Mouse (Mus musculus) cortical plate, adult 2 months (tissue): ENCODE results near the gene Inpp5b.

Experiments used
- CTCF ChIP-seq: fragments of 200-500 bp; IDR thresholded peaks from 2 replicates; pipeline ENCODE4 v1.5.1; 2011; ENCODE audit warnings: mild to moderate bottlenecking, control low read depth, low read length; ENCODE audit not compliant: insufficient read depth; ENCODE audit errors: extremely low read depth
- POLR2A ChIP-seq: fragments of 200-500 bp; IDR thresholded peaks from 2 replicates; pipeline ENCODE4 v1.6.1; 2011; ENCODE audit warnings: mild to moderate bottlenecking, low read length, control low read depth; ENCODE audit not compliant: insufficient read depth; ENCODE audit errors: extremely low read depth

DNA sequence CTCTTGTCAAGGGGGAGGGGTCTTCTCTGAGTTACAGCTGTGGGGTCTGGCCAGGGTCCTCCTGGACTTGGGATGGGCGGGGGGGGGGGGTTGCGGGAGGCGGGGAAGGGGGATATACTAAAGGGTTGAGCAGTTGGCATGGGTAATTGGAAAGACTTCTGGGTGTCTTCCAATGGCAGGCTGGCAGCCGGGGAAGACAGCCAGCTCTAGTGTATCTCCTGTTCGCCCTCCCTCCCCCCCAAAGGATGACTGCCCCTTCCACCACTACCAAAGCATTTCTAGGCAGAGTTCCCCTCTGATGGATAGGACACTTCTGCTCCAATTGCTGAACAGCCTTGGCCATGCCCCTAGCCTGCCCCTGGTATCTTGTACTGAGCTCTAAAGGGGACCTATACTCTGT is 39.7 kb upstream of the Inpp5b start:
- TF ChIP-seq CTCF (no peak), POLR2A (no peak)
